Mouse (Mus musculus) embryonic facial prominence, embryonic 14.5 days (tissue): ENCODE results near the gene Lrrc2. TPM values are rescaled to one million over a fixed set of nuclear protein-coding genes. Genes with fewer than 3 reads are reported as not detected.

ENCODE experiments used
- ATAC-seq: fragments of 200-750 bp; cut with Nextera tagmentation; 2 replicates; pipeline ENCODE4 v1.8.0; 2017; ENCODE audit warnings: low read depth, moderate number of reproducible peaks, moderate TSS enrichment
- DNase-seq: peaks from one replicate; pipeline ENCODE4 v3.0.0-alpha.2; 2015; ENCODE audit warnings: low spot score
- H3K27ac ChIP-seq: fragments of 300-500 bp; sonication (generic); replicated peaks from 2 replicates; pipeline ENCODE4 v1.5.1; 2014; ENCODE audit warnings: low read depth, mild to moderate bottlenecking, low read length, moderate library complexity
- H3K27me3 ChIP-seq: fragments of 300-500 bp; sonication (generic); replicated peaks from 2 replicates; pipeline ENCODE4 v1.6.1; 2014; ENCODE audit warnings: low read length; ENCODE audit not compliant: control insufficient read depth, insufficient read depth
- H3K36me3 ChIP-seq: fragments of 300-500 bp; sonication (generic); 2 replicates; pipeline ENCODE4 v1.6.1; 2014; ENCODE audit warnings: low read length, mixed read lengths; ENCODE audit not compliant: control insufficient read depth, insufficient read depth
- H3K4me1 ChIP-seq: fragments of 300-500 bp; sonication (generic); 2 replicates; pipeline ENCODE4 v1.6.1; 2014; ENCODE audit warnings: antibody characterized with exemption, low read length; ENCODE audit not compliant: control insufficient read depth, insufficient read depth
- H3K4me2 ChIP-seq: fragments of 300-500 bp; sonication (generic); 2 replicates; pipeline ENCODE4 v1.6.1; 2014; ENCODE audit warnings: low read depth, mild to moderate bottlenecking, low read length, moderate library complexity, mixed read lengths
- H3K4me3 ChIP-seq: fragments of 300-500 bp; sonication (generic); 2 replicates; pipeline ENCODE4 v1.5.1; 2014; ENCODE audit warnings: low read depth, mild to moderate bottlenecking, low read length
- H3K9ac ChIP-seq: fragments of 300-500 bp; sonication (generic); 2 replicates; pipeline ENCODE4 v1.6.1; 2014; ENCODE audit warnings: low read depth, mild to moderate bottlenecking, low read length, moderate library complexity, mixed read lengths
- H3K9me3 ChIP-seq: fragments of 300-500 bp; sonication (generic); 2 replicates; pipeline ENCODE4 v1.6.1; 2016; ENCODE audit warnings: low read length; ENCODE audit not compliant: control insufficient read depth
- WGBS: fragments of 180-500 bp; shearing (Covaris S2); extraction: QIAGEN DNeasy Blood & Tissue Kit; methylation state at CpG from one replicate; pipeline ENCODE4 v1.1.7; 2014; 5-methylcytosine and 5-hydroxymethylcytosine counted together
- polyA plus RNA-seq: library from polyadenylated mRNA; unstranded; fragments of >200 nt; fragmentation: Nextera tagmentation; extraction: Ambion mirVana; gene quantifications from 2 replicates; pipeline ENCODE4 v1.2.1, GENCODE M21; 2014

The Lrrc2 gene
- polyA plus RNA-seq, 1 experiment from 2014 or later, result 0.21 TPM

GRCm38 (mm10) chr9:110988078-110988477 lies 36.7 kb downstream of the Lrrc2 start:
- ATAC-seq, result no peak
- Histone ChIP-seq H3K4me2 (no peak overlapping the region), H3K36me3 (no peaks in the 10 kb centered on the region), H3K9me3 (no peaks in the 10 kb centered on the region), H3K27ac (no peak overlapping the region), H3K4me1 (no peaks in the 10 kb centered on the region), H3K4me3 (no peak overlapping the region), H3K27me3 (no peaks in the 10 kb centered on the region), H3K9ac (no peak overlapping the region)
- 73% methylated on average over 3 of the region's 3 CpGs for WGBS
- DNase-seq, result no peak

- H3K9me3 ChIP-seq, result no peaks in the 10 kb centered on the region
- no peak overlapping the region for H3K4me3 ChIP-seq
- H3K4me2 ChIP-seq, result no peak overlapping the region
- ATAC-seq (no peak), DNase-seq (no peak)
- no peaks in the 10 kb centered on the region for H3K36me3 ChIP-seq
- WGBS, result 62% methylated on average over 4 of the region's 4 CpGs
- H3K4me1 ChIP-seq, result no peaks in the 10 kb centered on the region
- no peak overlapping the region for H3K9ac ChIP-seq
- H3K27me3 ChIP-seq, result no peaks in the 10 kb centered on the region
- H3K27ac ChIP-seq, result no peak overlapping the region
Observed at GRCm38 (mm10) chr9:110989141-110989540, 37.8 kb downstream of the Lrrc2 start.

GRCm38 (mm10) chr9:110989543-110989942 lies 38.2 kb downstream of the Lrrc2 start:
- H3K9ac ChIP-seq, result no peak overlapping the region
- H3K27ac ChIP-seq, result no peak overlapping the region
- H3K9me3 ChIP-seq, result no peaks in the 10 kb centered on the region
- H3K4me2 ChIP-seq, result no peak overlapping the region
- H3K27me3 ChIP-seq, result no peaks in the 10 kb centered on the region
- ATAC-seq (no peak), DNase-seq (no peak)
- no peak overlapping the region for H3K4me3 ChIP-seq
- H3K4me1 ChIP-seq, result no peaks in the 10 kb centered on the region
- H3K36me3 ChIP-seq, result no peaks in the 10 kb centered on the region
- 91% methylated on average over 2 of the region's 2 CpGs for WGBS

- H3K27ac ChIP-seq, result no peak within 1 kb of the TSS
- H3K4me2 ChIP-seq, result no peak within 1 kb of the TSS
- ATAC-seq, result no peak
- no peaks in the 10 kb centered on the region for H3K4me1 ChIP-seq
- 67% methylated on average over 5 of the region's 6 CpGs for WGBS
- no peak for DNase-seq
- H3K9ac ChIP-seq, result no peak within 1 kb of the TSS
- no peaks in the 10 kb centered on the region for H3K27me3 ChIP-seq
- H3K36me3 ChIP-seq, result no peaks in the 10 kb centered on the region
- H3K4me3 ChIP-seq, result no peak within 1 kb of the TSS
- H3K9me3 ChIP-seq, result no peaks in the 10 kb centered on the region
Observed at GRCm38 (mm10) chr9:110990204-110990603, 38.9 kb downstream of the Lrrc2 start, which contains the start of gene Rtp3. Gene Rtp3, minus strand, starts transcription at chr9:110990583.

GRCm38 (mm10) chr9:110993281-110993709 lies 42.0 kb downstream of the Lrrc2 start:
- Histone ChIP-seq H3K36me3 (no peaks in the 10 kb centered on the region), H3K27ac (no peak overlapping the region), H3K9ac (no peak overlapping the region), H3K4me1 (no peaks in the 10 kb centered on the region), H3K9me3 (no peaks in the 10 kb centered on the region), H3K4me2 (no peak overlapping the region), H3K4me3 (no peak overlapping the region), H3K27me3 (no peaks in the 10 kb centered on the region)
- 41% methylated on average over 3 of the region's 3 CpGs for WGBS
- ATAC-seq (no peak), DNase-seq (no peak)

- peak; percentile 84 for ATAC-seq
- Histone ChIP-seq H3K9ac (0 out of 2 replicates have a peak overlapping the region, but pooled peaks have one; percentile 34), H3K27me3 (no peaks in the 10 kb centered on the region), H3K9me3 (no peaks in the 10 kb centered on the region), H3K4me3 (peak overlapping the region; percentile 41), H3K36me3 (no peaks in the 10 kb centered on the region), H3K4me1 (no peaks in the 10 kb centered on the region), H3K27ac (no peak overlapping the region), H3K4me2 (peak overlapping the region; percentile 51)
- 10% methylated on average over 13 of the region's 13 CpGs for WGBS
- peak; percentile 93 for DNase-seq
Observed at GRCm38 (mm10) chr9:110994716-110995172, 43.4 kb downstream of the Lrrc2 start.

- Histone ChIP-seq H3K4me2 (no peak overlapping the region), H3K4me3 (no peak overlapping the region), H3K36me3 (no peaks in the 10 kb centered on the region), H3K9ac (no peak overlapping the region), H3K27me3 (no peaks in the 10 kb centered on the region), H3K27ac (no peak overlapping the region), H3K9me3 (no peaks in the 10 kb centered on the region), H3K4me1 (no peaks in the 10 kb centered on the region)
- 3% methylated on average over 5 of the region's 5 CpGs for WGBS
- DNase-seq, result peak; percentile 85
- peak; percentile 70 for ATAC-seq
Observed at GRCm38 (mm10) chr9:110997245-110997644, 45.9 kb downstream of the Lrrc2 start.

GRCm38 (mm10) chr9:110999056-110999455 lies 47.7 kb downstream of the Lrrc2 start:
- Histone ChIP-seq H3K27me3 (no peaks in the 10 kb centered on the region), H3K4me3 (no peak overlapping the region), H3K27ac (no peak overlapping the region), H3K9ac (no peak overlapping the region), H3K4me1 (no peaks in the 10 kb centered on the region), H3K9me3 (no peaks in the 10 kb centered on the region), H3K36me3 (no peaks in the 10 kb centered on the region), H3K4me2 (no peak overlapping the region)
- no peak for DNase-seq
- WGBS, result 78% methylated on average over 2 of the region's 2 CpGs
- ATAC-seq, result no peak

- Histone ChIP-seq H3K9me3 (no peaks in the 10 kb centered on the region), H3K4me1 (no peaks in the 10 kb centered on the region), H3K4me2 (no peak overlapping the region), H3K27me3 (no peaks in the 10 kb centered on the region), H3K9ac (no peak overlapping the region), H3K27ac (no peak overlapping the region), H3K36me3 (no peaks in the 10 kb centered on the region), H3K4me3 (no peak overlapping the region)
- no peak for DNase-seq
- 73% methylated on average over 10 of the region's 10 CpGs for WGBS
- ATAC-seq, result no peak
Observed at GRCm38 (mm10) chr9:110999856-111000255, 48.5 kb downstream of the Lrrc2 start.
